Mouse (Mus musculus) forebrain, postnatal 0 days (tissue): Measurements from ENCODE around the gene Dvl1. TPM values are rescaled to one million over a fixed set of nuclear protein-coding genes. Genes with fewer than 3 reads are reported as not detected.

ENCODE experiments used
- ATAC-seq: fragments of 200-750 bp; cut with Nextera tagmentation; 2 replicates; pipeline ENCODE4 v1.8.0; 2017; ENCODE audit warnings: mild to moderate bottlenecking, moderate library complexity
- DNase-seq: peaks from one replicate; pipeline ENCODE4 v3.0.0-alpha.2; 2015
- H3K27ac ChIP-seq: fragments of 300-500 bp; sonication (generic); 2 replicates; pipeline ENCODE4 v1.5.1; 2014; ENCODE audit warnings: low read depth, mild to moderate bottlenecking, antibody characterized with exemption, low read length, moderate library complexity, mixed read lengths
- H3K27me3 ChIP-seq: fragments of 300-500 bp; sonication (generic); 2 replicates; pipeline ENCODE4 v1.6.1; 2014; ENCODE audit warnings: mild to moderate bottlenecking, low read length, mixed read lengths; ENCODE audit not compliant: insufficient read depth
- H3K36me3 ChIP-seq: fragments of 300-500 bp; sonication (generic); 2 replicates; pipeline ENCODE4 v1.6.1; 2014; ENCODE audit warnings: mild to moderate bottlenecking, moderate library complexity; ENCODE audit not compliant: insufficient read depth
- H3K4me1 ChIP-seq: fragments of 300-500 bp; sonication (generic); 2 replicates; pipeline ENCODE4 v1.6.1; 2014; ENCODE audit warnings: antibody characterized with exemption; ENCODE audit not compliant: insufficient read depth
- H3K4me2 ChIP-seq: fragments of 300-500 bp; sonication (generic); 2 replicates; pipeline ENCODE4 v1.6.1; 2014; ENCODE audit warnings: low read depth, mild to moderate bottlenecking, moderate library complexity
- H3K4me3 ChIP-seq: fragments of 300-500 bp; sonication (generic); 2 replicates; pipeline ENCODE4 v1.5.1; 2014; ENCODE audit warnings: low read depth, low read length, mixed read lengths
- H3K9ac ChIP-seq: fragments of 300-500 bp; sonication (generic); 2 replicates; pipeline ENCODE4 v1.6.1; 2014; ENCODE audit warnings: mild to moderate bottlenecking
- H3K9me3 ChIP-seq: fragments of 300-500 bp; sonication (generic); 2 replicates; pipeline ENCODE4 v1.6.1; 2016; ENCODE audit warnings: low read length
- CTCF ChIP-seq: sonication (generic); IDR thresholded peaks from 2 replicates; pipeline ENCODE4 v1.5.1; 2016; ENCODE audit warnings: antibody characterized with exemption, control low read depth, low read depth
- WGBS: fragments of 180-500 bp; shearing (Covaris S2); extraction: QIAGEN DNeasy Blood & Tissue Kit; methylation state at CpG from one replicate; pipeline ENCODE4 v1.1.7; 2014; 5-methylcytosine and 5-hydroxymethylcytosine counted together
- polyA plus RNA-seq: library from polyadenylated mRNA; unstranded; fragments of >200 nt; fragmentation: Nextera tagmentation; extraction: Ambion mirVana; gene quantifications from 2 replicates; pipeline ENCODE4 v1.2.1, GENCODE M21; 2015
- total RNA-seq: library from RNA; depleted of rRNA; stranded (reverse); fragments of >200 nt; gene quantifications from 2 replicates; pipeline ENCODE4 v1.2.3, GENCODE M21; 2014

Gene Dvl1
- total and polyA plus RNA-seq, 2 experiments from 2014 or later, result 16.3 to 118 TPM

DNA sequence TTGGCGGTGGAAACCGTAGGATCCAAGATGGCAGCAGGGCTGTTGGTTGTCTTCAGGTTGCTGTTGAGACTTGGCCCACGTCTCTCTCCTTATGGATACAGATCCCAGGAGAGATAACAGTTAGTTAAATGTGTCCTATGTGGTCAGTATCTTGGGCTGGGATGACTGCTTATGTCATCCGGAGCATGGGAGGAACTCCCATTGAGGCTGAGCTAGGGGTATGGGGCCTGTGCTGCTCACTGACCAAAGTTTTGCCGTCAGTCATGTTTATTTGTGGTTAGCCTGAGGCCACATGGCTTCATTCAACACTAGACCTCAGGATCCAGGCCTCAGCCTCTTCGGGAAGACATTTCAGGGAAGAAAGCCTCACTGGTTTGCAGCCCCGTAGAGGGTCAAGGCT lies 24.2 kb downstream of the Dvl1 start:
- no peak for DNase-seq
- 94% methylated on average over 7 of the region's 7 CpGs for WGBS
- no peak overlapping the region for H3K9ac ChIP-seq
- no peak overlapping the region for H3K27ac ChIP-seq
- no peak for TF ChIP-seq CTCF
- peaks cover 35% of the 10 kb centered on the region for H3K36me3 ChIP-seq
- no peak overlapping the region for H3K4me2 ChIP-seq
- ATAC-seq, result no peak
- no peaks in the 10 kb centered on the region for H3K9me3 ChIP-seq
- H3K4me3 ChIP-seq, result no peak overlapping the region
- H3K4me1 ChIP-seq, result peaks cover 10% of the 10 kb centered on the region
- no peaks in the 10 kb centered on the region for H3K27me3 ChIP-seq

DNA sequence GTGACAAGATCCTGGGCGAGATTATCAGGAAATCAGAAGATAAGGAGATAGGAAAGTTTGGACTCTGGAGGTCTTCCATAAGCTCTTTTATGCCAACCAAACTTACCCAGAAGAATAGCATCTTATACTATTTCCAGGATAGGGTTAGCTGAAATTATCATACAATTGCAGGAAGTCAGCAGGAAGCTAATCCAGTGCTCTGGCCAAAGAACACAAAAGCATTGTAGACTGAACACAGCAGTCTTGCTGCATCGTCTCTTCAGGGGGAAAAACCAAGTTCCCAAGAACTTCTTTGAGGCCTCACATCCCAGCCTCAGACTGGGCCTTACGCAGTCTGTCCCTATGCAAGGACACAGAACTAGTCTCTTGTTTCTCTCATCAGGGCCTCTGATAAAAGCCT lies 36.4 kb downstream of the Dvl1 start:
- no peak overlapping the region for H3K4me3 ChIP-seq
- no peaks in the 10 kb centered on the region for H3K4me1 ChIP-seq
- no peaks in the 10 kb centered on the region for H3K27me3 ChIP-seq
- no peak overlapping the region for H3K9ac ChIP-seq
- peaks cover 45% of the 10 kb centered on the region for H3K36me3 ChIP-seq
- DNase-seq, result no peak
- H3K27ac ChIP-seq, result no peak overlapping the region
- WGBS, result 84% methylated on average over 3 of the region's 3 CpGs
- H3K9me3 ChIP-seq, result no peaks in the 10 kb centered on the region
- H3K4me2 ChIP-seq, result no peak overlapping the region
- ATAC-seq, result no peak
- no peak for TF ChIP-seq CTCF

DNA sequence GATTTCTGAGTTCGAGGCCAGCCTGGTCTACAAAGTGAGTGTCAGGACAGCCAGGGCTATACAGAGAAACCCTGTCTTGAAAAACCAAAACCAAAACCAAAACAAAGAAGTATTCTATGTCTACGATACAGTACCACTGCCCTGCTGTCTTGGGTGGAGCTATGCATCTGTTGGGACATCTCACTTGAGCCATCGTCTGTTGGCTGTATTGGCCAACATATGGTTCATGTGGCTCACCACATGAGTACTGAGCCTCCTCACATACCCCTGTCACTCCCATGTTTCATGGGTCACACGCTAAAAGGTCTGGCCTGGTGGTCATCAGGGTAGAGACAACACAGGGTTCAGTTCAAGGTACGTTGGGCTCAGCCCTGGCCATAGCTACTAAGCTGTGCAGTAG lies 39.1 kb downstream of the Dvl1 start:
- Histone ChIP-seq H3K36me3 (peaks cover 57% of the 10 kb centered on the region), H3K4me2 (no peak overlapping the region), H3K9me3 (no peaks in the 10 kb centered on the region), H3K9ac (no peak overlapping the region), H3K27ac (no peak overlapping the region), H3K4me1 (peaks cover 8% of the 10 kb centered on the region; the same call in 1 of the 2 replicates), H3K4me3 (no peak overlapping the region), H3K27me3 (no peaks in the 10 kb centered on the region)
- ATAC-seq (no peak), DNase-seq (no peak)
- WGBS, result 98% methylated on average over 5 of the region's 5 CpGs
- TF ChIP-seq CTCF, result no peak

DNA sequence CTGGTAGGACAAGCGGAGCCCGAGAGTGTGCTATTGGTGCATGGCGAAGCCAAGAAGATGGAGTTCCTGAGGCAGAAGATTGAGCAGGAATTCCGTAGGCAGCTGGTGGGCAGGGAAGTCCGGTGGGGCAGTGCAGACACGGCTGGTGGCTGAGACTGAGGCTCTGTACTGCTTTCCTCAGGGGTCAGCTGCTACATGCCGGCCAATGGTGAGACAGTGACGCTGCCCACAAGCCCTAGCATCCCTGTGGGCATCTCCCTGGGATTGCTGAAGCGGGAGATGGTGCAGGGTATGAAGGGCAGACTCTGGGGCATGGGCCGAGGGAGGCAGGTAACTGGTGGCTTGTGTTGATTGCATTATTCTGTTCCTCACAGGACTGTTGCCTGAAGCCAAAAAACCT lies 40.5 kb downstream of the Dvl1 start:
- 90% methylated on average over 10 of the region's 10 CpGs for WGBS
- no peaks in the 10 kb centered on the region for H3K9me3 ChIP-seq
- H3K27ac ChIP-seq, result no peak overlapping the region
- H3K4me3 ChIP-seq, result no peak overlapping the region
- peaks cover 8% of the 10 kb centered on the region; the same call in 1 of the 2 replicates for H3K4me1 ChIP-seq
- no peak overlapping the region for H3K9ac ChIP-seq
- DNase-seq (no peak), ATAC-seq (no peak)
- no peak overlapping the region for H3K4me2 ChIP-seq
- no peak for TF ChIP-seq CTCF
- H3K36me3 ChIP-seq, result peaks cover 57% of the 10 kb centered on the region
- no peaks in the 10 kb centered on the region for H3K27me3 ChIP-seq

DNA sequence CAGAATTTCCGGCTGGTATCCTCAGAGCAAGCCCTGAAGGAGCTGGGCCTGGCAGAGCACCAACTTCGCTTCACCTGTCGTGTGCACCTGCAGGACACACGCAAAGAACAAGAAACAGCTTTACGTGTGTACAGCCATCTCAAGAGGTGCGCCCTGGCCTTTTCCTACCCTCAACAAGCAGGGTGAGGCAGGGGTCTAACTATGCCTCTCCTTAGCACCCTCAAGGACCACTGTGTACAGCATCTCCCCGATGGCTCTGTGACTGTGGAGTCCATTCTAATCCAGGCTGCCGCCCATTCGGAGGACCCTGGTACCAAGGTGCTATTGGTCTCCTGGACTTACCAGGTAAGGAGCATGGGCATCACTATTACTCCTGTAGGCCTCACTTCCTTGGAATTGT lies 41.0 kb downstream of the Dvl1 start:
- no peak for TF ChIP-seq CTCF
- Histone ChIP-seq H3K4me1 (peaks cover 8% of the 10 kb centered on the region; the same call in 1 of the 2 replicates), H3K27ac (no peak overlapping the region), H3K27me3 (no peaks in the 10 kb centered on the region), H3K36me3 (peaks cover 57% of the 10 kb centered on the region), H3K4me2 (no peak overlapping the region), H3K9me3 (no peaks in the 10 kb centered on the region), H3K4me3 (no peak overlapping the region), H3K9ac (no peak overlapping the region)
- DNase-seq (no peak), ATAC-seq (no peak)
- WGBS, result 97% methylated on average over 9 of the region's 9 CpGs

DNA sequence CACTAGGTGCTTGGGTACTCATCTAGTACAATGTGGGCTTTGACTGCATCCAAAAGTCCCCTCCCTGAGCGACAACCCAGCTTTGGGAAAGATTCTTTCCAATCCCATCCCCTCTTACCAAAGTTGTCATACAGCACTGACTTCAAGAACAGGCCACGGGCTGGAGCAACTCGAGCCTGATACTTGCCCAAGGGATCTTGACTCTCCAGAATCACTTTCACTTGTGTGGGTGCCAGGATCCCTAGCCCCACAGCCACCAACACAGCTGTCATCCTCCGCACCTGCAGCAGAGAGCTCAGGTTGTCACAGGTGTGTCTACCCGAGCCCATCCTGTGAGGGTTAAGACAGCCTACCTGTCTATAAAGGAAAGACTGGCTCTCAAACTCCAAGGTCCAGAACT lies 42.1 kb downstream of the Dvl1 start:
- no peak overlapping the region for H3K9ac ChIP-seq
- H3K4me2 ChIP-seq, result no peak overlapping the region
- no peak overlapping the region for H3K4me3 ChIP-seq
- WGBS, result 81% methylated on average over 5 of the region's 5 CpGs
- H3K27ac ChIP-seq, result no peak overlapping the region
- no peak for ATAC-seq
- DNase-seq, result no peak
- H3K36me3 ChIP-seq, result peaks cover 51% of the 10 kb centered on the region
- H3K9me3 ChIP-seq, result no peaks in the 10 kb centered on the region
- peaks cover 17% of the 10 kb centered on the region for H3K4me1 ChIP-seq
- no peak for TF ChIP-seq CTCF
- no peaks in the 10 kb centered on the region for H3K27me3 ChIP-seq

DNA sequence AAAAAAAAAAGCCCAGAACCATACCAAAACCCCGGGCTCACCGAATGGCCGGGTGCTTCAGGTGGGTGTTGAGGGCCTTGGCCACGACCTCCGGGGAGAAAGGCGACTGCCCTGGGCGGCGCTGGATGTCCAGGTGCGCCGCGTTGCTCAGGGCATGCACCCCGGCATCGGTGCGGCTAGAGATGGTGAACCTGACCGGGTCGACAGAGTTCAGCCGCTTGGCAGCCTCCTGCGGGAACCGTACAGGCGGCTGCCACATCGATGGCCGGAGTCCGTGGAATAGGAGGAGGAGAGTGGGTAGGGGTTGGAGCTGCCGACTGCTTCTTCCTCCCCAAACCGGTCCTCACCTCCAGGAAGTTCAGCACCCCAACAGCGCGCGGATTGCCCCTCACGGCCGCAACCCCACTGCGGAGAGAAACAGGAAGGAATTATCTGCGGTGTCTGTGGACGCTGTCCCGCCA lies 43.8 kb downstream of the Dvl1 start:
- Histone ChIP-seq H3K4me1 (peaks cover 32% of the 10 kb centered on the region), H3K4me3 (peak overlapping the region; percentile 92), H3K9me3 (no peaks in the 10 kb centered on the region), H3K4me2 (peak overlapping the region; percentile 97), H3K9ac (peak overlapping the region; percentile 98), H3K36me3 (peaks cover 44% of the 10 kb centered on the region), H3K27ac (peak overlapping the region; percentile 100; the same call in 1 of the 2 replicates), H3K27me3 (no peaks in the 10 kb centered on the region)
- no peak for ATAC-seq
- WGBS, result 3% methylated on average over 34 of the region's 34 CpGs
- TF ChIP-seq CTCF, result no peak
- DNase-seq, result no peak

DNA sequence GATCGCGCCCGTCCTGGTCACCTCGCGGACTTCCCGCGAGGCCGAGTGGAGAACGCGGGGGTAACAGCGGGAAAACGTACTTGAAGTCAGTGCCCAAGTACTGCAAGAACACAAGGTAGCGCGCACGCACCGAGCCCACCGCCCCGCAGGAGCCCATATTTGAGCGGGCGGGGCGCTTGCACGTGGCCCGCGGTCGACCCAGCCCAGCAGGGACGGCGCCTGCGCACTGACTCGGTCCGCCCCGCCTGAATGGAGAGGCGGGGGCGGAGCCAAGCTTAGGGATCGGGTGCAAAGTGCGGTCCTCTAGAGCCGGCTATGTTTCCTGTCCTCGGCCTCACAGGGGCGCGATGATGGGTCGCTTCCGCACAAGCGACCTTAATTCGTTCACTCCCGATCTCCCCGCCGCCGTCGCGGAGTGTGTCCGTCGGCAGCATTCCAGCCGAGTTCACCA lies 44.4 kb downstream of the Dvl1 start, which contains the start of the genes Pusl1 and Acap3:
Gene Pusl1 (minus strand): TSS at position 231 of the 451 bp plus-strand sequence.
Gene Acap3 (plus strand): TSS at position 272 of the 451 bp plus-strand sequence.
- peak within 1 kb of the TSS; percentile 97 for H3K4me2 ChIP-seq
- H3K9ac ChIP-seq, result peak within 1 kb of the TSS; percentile 98
- peak within 1 kb of the TSS; percentile 100 for H3K27ac ChIP-seq
- 2% methylated on average over 52 of the region's 52 CpGs for WGBS
- peak within 1 kb of the TSS; percentile 92 for H3K4me3 ChIP-seq
- no peaks in the 10 kb centered on the region for H3K9me3 ChIP-seq
- ATAC-seq (peak; percentile 89), DNase-seq (peak; percentile 99)
- peaks cover 44% of the 10 kb centered on the region for H3K36me3 ChIP-seq
- peaks cover 32% of the 10 kb centered on the region for H3K4me1 ChIP-seq
- TF ChIP-seq CTCF, result no peak
- H3K27me3 ChIP-seq, result no peaks in the 10 kb centered on the region
